Mouse (Mus musculus): ENCODE results near the gene Zbtb8b. TPM values are rescaled to one million over a fixed set of nuclear protein-coding genes. Genes with fewer than 3 reads are reported as not detected.

The Zbtb8b gene
- polyA plus RNA-seq (2017; shearing (Covaris generic)): 0.09 TPM

GRCm38 (mm10) chr4:129440340-129441063 lies at the start of gene Zbtb8b:
Zbtb8b (minus strand) TSS chr4:129440853.

GRCm38 (mm10) chr4:129461183-129461960 lies 20.7 kb upstream of the Zbtb8b start, which contains the start of gene Bsdc1:
Bsdc1 (plus strand) TSS chr4:129461581.

GRCm38 (mm10) chr4:129377601-129378390 lies 62.9 kb downstream of the Zbtb8b start, which contains the start of gene Zbtb8a:
Zbtb8a (minus strand) TSS chr4:129378116.

Other genes with a start within 250 kb of the Zbtb8b start
- gene C77080, start 179.4 kb downstream of the Zbtb8b start, polyA plus RNA-seq (2017; shearing (Covaris generic)): 0.21 TPM
- gene Sync, start 153.2 kb downstream of the Zbtb8b start, polyA plus RNA-seq (2017; shearing (Covaris generic)): 0.20 TPM
- gene Rbbp4, start 105.5 kb downstream of the Zbtb8b start, polyA plus RNA-seq (2017; shearing (Covaris generic)): 389 TPM
- 84.4 TPM for gene Zbtb8os, start 105.2 kb downstream of the Zbtb8b start, polyA plus RNA-seq (2017; shearing (Covaris generic))
- gene Zbtb8a, start 62.7 kb downstream of the Zbtb8b start, polyA plus RNA-seq (2017; shearing (Covaris generic)): 8.7 TPM
- 41.7 TPM for gene Bsdc1, start 20.7 kb upstream of the Zbtb8b start, polyA plus RNA-seq (2017; shearing (Covaris generic))
- not detected for gene Tssk3, start 50.2 kb upstream of the Zbtb8b start, polyA plus RNA-seq (2017; shearing (Covaris generic))
- not detected for gene Fam229a, start 50.3 kb upstream of the Zbtb8b start, polyA plus RNA-seq (2017; shearing (Covaris generic))
- 11.7 TPM for gene Marcksl1, start 72.7 kb upstream of the Zbtb8b start, polyA plus RNA-seq (2017; shearing (Covaris generic))
- 359 TPM for gene Hdac1, start 101.9 kb upstream of the Zbtb8b start, polyA plus RNA-seq (2017; shearing (Covaris generic))
- 1,657 TPM for gene Lck, start 132.8 kb upstream of the Zbtb8b start, polyA plus RNA-seq (2017; shearing (Covaris generic))
- gene Fam167b, start 137.7 kb upstream of the Zbtb8b start, polyA plus RNA-seq (2017; shearing (Covaris generic)): not detected
- 207 TPM for gene Eif3i, start 159.8 kb upstream of the Zbtb8b start, polyA plus RNA-seq (2017; shearing (Covaris generic))
- 247 TPM for gene Tmem234, start 159.8 kb upstream of the Zbtb8b start, polyA plus RNA-seq (2017; shearing (Covaris generic))
- gene Dcdc2b, start 173.4 kb upstream of the Zbtb8b start, polyA plus RNA-seq (2017; shearing (Covaris generic)): 6.0 TPM
- gene Iqcc, start 178.2 kb upstream of the Zbtb8b start, polyA plus RNA-seq (2017; shearing (Covaris generic)): 45.5 TPM
- gene Ccdc28b, start 183.1 kb upstream of the Zbtb8b start, polyA plus RNA-seq (2017; shearing (Covaris generic)): 41.1 TPM
- gene Txlna, start 200.2 kb upstream of the Zbtb8b start, polyA plus RNA-seq (2017; shearing (Covaris generic)): 94.7 TPM
- 25.9 TPM for gene Kpna6, start 231.9 kb upstream of the Zbtb8b start, polyA plus RNA-seq (2017; shearing (Covaris generic))